Mouse (Mus musculus) adrenal gland (tissue): ENCODE data around the gene Arrdc2.

ENCODE experiments used
- intact Hi-C: fragments of 180-260 bp; cut with DNase I; formaldehyde crosslinking; loops from one replicate; pipeline ENCODE4 v1.15.1; 2025

Gene Arrdc2

GRCm38 (mm10) chr8:70865350-70866000 lies 26.0 kb upstream of the Arrdc2 start:
- intact Hi-C loops, result no loop called here

GRCm38 (mm10) chr8:70864712-70865221 lies 25.2 kb upstream of the Arrdc2 start:
- intact Hi-C loops, result no loop called here

- intact Hi-C loops, result no loop called here
Measured at GRCm38 (mm10) chr8:70863956-70864711, 24.6 kb upstream of the Arrdc2 start.

GRCm38 (mm10) chr8:70862824-70863641 lies 23.5 kb upstream of the Arrdc2 start, which contains the start of gene Kcnn1:
Gene Kcnn1, minus strand, starts transcription at chr8:70863258.
- intact Hi-C loops, result no loop called here

- intact Hi-C loops, result no loop called here
Measured at GRCm38 (mm10) chr8:70857516-70857915, 18.0 kb upstream of the Arrdc2 start.

- intact Hi-C loops, result no loop called here
Measured at GRCm38 (mm10) chr8:70856541-70857197, 17.1 kb upstream of the Arrdc2 start.

- intact Hi-C loops, result no loop called here
Measured at GRCm38 (mm10) chr8:70856028-70856427, 16.5 kb upstream of the Arrdc2 start.

GRCm38 (mm10) chr8:70853863-70854262 lies 14.3 kb upstream of the Arrdc2 start:
- intact Hi-C loops, result no loop called here

GRCm38 (mm10) chr8:70852595-70853231 lies 13.2 kb upstream of the Arrdc2 start:
- intact Hi-C loops, result no loop called here

- intact Hi-C loops, result no loop called here
Measured at GRCm38 (mm10) chr8:70851837-70852236, 12.3 kb upstream of the Arrdc2 start.

GRCm38 (mm10) chr8:70850947-70851346 lies 11.4 kb upstream of the Arrdc2 start:
- intact Hi-C loops, result no loop called here

- intact Hi-C loops, result no loop called here
Measured at GRCm38 (mm10) chr8:70850132-70850845, 10.8 kb upstream of the Arrdc2 start.

- intact Hi-C loops, result no loop called here
Measured at GRCm38 (mm10) chr8:70849333-70849990, 9.9 kb upstream of the Arrdc2 start.

GRCm38 (mm10) chr8:70846371-70847154 lies 7.0 kb upstream of the Arrdc2 start:
- intact Hi-C loops, result no loop called here

GRCm38 (mm10) chr8:70845108-70845507 lies 5.6 kb upstream of the Arrdc2 start:
- intact Hi-C loops, result no loop called here

GRCm38 (mm10) chr8:70844523-70844922 lies 5.0 kb upstream of the Arrdc2 start:
- intact Hi-C loops, result loop anchor here (1.0 to 5.0 kb wide), 2 partner anchors 25 to 122 kb away; partner anchors contain the start of gene Pde4c

- intact Hi-C loops, result loop anchor here (1.0 to 5.0 kb wide), 2 partner anchors 25 to 122 kb away; partner anchors contain the start of gene Pde4c
Measured at GRCm38 (mm10) chr8:70843941-70844340, 4.4 kb upstream of the Arrdc2 start.

- intact Hi-C loops, result loop anchor here (5.0 kb wide), 1 partner anchor 121 kb away; the partner anchor contains the start of gene Pde4c
Measured at GRCm38 (mm10) chr8:70843214-70843773, 3.8 kb upstream of the Arrdc2 start.
